Mouse (Mus musculus): Measurements from ENCODE around the gene Rabl3. TPM values are rescaled to one million over a fixed set of nuclear protein-coding genes. Genes with fewer than 3 reads are reported as not detected.

The Rabl3 gene
- total RNA-seq, 1 experiment: 8.3 TPM

DNA sequence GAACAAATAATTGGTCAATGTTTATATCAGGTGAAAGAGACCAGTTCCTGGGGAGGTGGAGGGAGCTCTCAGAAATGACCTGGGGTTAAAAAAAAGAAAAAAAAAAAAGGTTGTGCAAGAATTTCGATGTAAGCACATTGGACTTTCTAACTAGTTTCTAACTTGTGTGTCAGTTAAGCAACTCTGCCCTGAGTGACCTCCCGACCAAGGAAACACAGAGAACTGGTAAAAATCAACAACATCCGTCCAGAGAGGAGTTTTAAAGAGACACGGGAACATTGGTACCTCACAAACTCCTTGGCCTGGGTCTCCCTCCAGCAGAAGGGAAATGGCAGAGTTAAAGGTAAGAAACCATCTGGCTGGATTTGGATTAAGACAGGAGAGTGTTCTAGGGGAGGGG lies 40.3 kb downstream of the Rabl3 start, which contains the start of gene Hgd:
Gene Hgd (plus strand): TSS at position 160 of the 400 bp plus-strand sequence.
- DNase-seq (ENCODE audit: low read depth, low spot score): no peak
- Histone ChIP-seq H3K9ac (ENCODE audit: insufficient read depth, low read depth, low read length, poor library complexity, severe bottlenecking) (no peak within 1 kb of the TSS), H3K4me3 (ENCODE audit: insufficient read depth in 1 of 2, low read depth in 1 of 2, low read length in 2 of 2, poor library complexity in 1 of 2, severe bottlenecking in 1 of 2) (no peak within 1 kb of the TSS), H3K27ac (ENCODE audit: insufficient read depth, low read depth, low read length, poor library complexity, severe bottlenecking) (no peak within 1 kb of the TSS), H3K4me1 (ENCODE audit: control insufficient read depth in 2 of 2, insufficient read depth in 2 of 2, low read length in 2 of 2, poor library complexity in 1 of 2) (no peaks in the 10 kb centered on the region), H3K36me3 (ENCODE audit: control insufficient read depth, insufficient read depth, low read length, poor library complexity, severe bottlenecking) (no peaks in the 10 kb centered on the region), H3K9me3 (ENCODE audit: control insufficient read depth, insufficient read depth, low read depth, low read length) (no peaks in the 10 kb centered on the region)
- in situ Hi-C loops (cut with MboI; ENCODE audit: low sequenced_read_pairs in 2 of 2, unreplicated experiment in 2 of 2): no loop called here
- TF ChIP-seq CHD2 (IDR thresholded peaks at IDR 0.05; ENCODE audit: low read depth, low read length) (no peak), ZNF384 (IDR thresholded peaks at IDR 0.05; ENCODE audit: low read depth, low read length) (no peak), HCFC1 (IDR thresholded peaks at IDR 0.05; ENCODE audit: borderline replicate concordance, insufficient read depth, low read length) (no peak), MAFK (IDR thresholded peaks at IDR 0.05; ENCODE audit: insufficient read depth, low read depth, low read length) (no peak), ZC3H11A (IDR thresholded peaks at IDR 0.05; ENCODE audit: borderline replicate concordance, low read depth, low read length) (no peak)

DNA sequence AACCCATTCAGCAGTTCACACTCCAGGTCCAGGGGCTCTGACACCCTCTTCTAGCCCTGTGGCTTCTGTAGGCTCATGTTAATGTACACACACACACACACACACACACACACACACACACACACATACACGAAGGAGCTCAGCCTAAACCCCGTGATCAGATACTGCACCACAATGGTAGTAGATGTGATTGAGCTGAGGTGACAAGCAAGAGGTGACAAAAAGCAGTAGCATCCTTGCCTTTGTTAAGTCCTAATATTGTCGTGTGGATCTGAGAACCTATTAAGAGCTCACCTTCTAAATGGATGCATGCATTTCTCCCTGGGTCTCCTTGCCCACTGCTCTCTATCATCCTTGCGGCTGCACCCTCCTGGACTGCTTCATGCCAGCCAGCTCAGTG lies 41.0 kb downstream of the Rabl3 start:
- Histone ChIP-seq H3K4me1 (ENCODE audit: control insufficient read depth in 2 of 2, insufficient read depth in 2 of 2, low read length in 2 of 2, poor library complexity in 1 of 2) (no peaks in the 10 kb centered on the region), H3K9ac (ENCODE audit: insufficient read depth, low read depth, low read length, poor library complexity, severe bottlenecking) (no peak overlapping the region), H3K4me3 (ENCODE audit: insufficient read depth in 1 of 2, low read depth in 1 of 2, low read length in 2 of 2, poor library complexity in 1 of 2, severe bottlenecking in 1 of 2) (no peak overlapping the region), H3K27ac (ENCODE audit: insufficient read depth, low read depth, low read length, poor library complexity, severe bottlenecking) (no peak overlapping the region), H3K9me3 (ENCODE audit: control insufficient read depth, insufficient read depth, low read depth, low read length) (no peaks in the 10 kb centered on the region), H3K36me3 (ENCODE audit: control insufficient read depth, insufficient read depth, low read length, poor library complexity, severe bottlenecking) (no peaks in the 10 kb centered on the region)
- in situ Hi-C loops (cut with MboI; ENCODE audit: low sequenced_read_pairs in 2 of 2, unreplicated experiment in 2 of 2): no loop called here
- no peak for DNase-seq (ENCODE audit: low read depth, low spot score)
- TF ChIP-seq HCFC1 (IDR thresholded peaks at IDR 0.05; ENCODE audit: borderline replicate concordance, insufficient read depth, low read length): no peak
- no peak for TF ChIP-seq MAFK (IDR thresholded peaks at IDR 0.05; ENCODE audit: insufficient read depth, low read depth, low read length)
- no peak for TF ChIP-seq ZNF384 (IDR thresholded peaks at IDR 0.05; ENCODE audit: low read depth, low read length)
- no peak for TF ChIP-seq ZC3H11A (IDR thresholded peaks at IDR 0.05; ENCODE audit: borderline replicate concordance, low read depth, low read length)
- TF ChIP-seq CHD2 (IDR thresholded peaks at IDR 0.05; ENCODE audit: low read depth, low read length): no peak

DNA sequence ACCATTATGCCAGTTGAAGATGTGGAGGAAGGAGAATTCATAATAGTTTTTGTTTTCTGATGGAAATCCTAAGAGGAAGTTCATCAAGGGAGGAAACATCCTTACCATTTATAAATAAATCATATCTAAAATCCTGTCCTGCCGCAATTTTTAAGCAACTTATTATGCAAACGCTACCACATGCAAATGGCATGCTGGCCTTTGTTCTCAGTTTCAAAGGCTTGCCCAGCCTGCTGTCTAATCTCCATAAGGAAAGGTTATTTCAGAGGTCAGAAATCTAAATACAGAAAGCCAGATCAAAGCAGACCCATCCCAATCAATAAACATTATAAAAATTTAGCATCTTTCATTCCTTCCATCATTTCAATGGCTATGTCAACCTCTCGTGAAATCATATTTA lies 42.2 kb downstream of the Rabl3 start:
- H3K27ac ChIP-seq (ENCODE audit: insufficient read depth, low read depth, low read length, poor library complexity, severe bottlenecking): no peak overlapping the region
- H3K36me3 ChIP-seq (ENCODE audit: control insufficient read depth, insufficient read depth, low read length, poor library complexity, severe bottlenecking): no peaks in the 10 kb centered on the region
- in situ Hi-C loops (cut with MboI; ENCODE audit: low sequenced_read_pairs in 2 of 2, unreplicated experiment in 2 of 2): no loop called here
- H3K9ac ChIP-seq (ENCODE audit: insufficient read depth, low read depth, low read length, poor library complexity, severe bottlenecking): no peak overlapping the region
- H3K4me1 ChIP-seq (ENCODE audit: control insufficient read depth in 2 of 2, insufficient read depth in 2 of 2, low read length in 2 of 2, poor library complexity in 1 of 2): no peaks in the 10 kb centered on the region
- no peak for DNase-seq (ENCODE audit: low read depth, low spot score)
- no peak overlapping the region for H3K4me3 ChIP-seq (ENCODE audit: insufficient read depth in 1 of 2, low read depth in 1 of 2, low read length in 2 of 2, poor library complexity in 1 of 2, severe bottlenecking in 1 of 2)
- TF ChIP-seq ZNF384 (IDR thresholded peaks at IDR 0.05; ENCODE audit: low read depth, low read length): no peak
- no peak for TF ChIP-seq MAFK (IDR thresholded peaks at IDR 0.05; ENCODE audit: insufficient read depth, low read depth, low read length)
- no peak for TF ChIP-seq CHD2 (IDR thresholded peaks at IDR 0.05; ENCODE audit: low read depth, low read length)
- TF ChIP-seq HCFC1 (IDR thresholded peaks at IDR 0.05; ENCODE audit: borderline replicate concordance, insufficient read depth, low read length): no peak
- TF ChIP-seq ZC3H11A (IDR thresholded peaks at IDR 0.05; ENCODE audit: borderline replicate concordance, low read depth, low read length): no peak
- no peaks in the 10 kb centered on the region for H3K9me3 ChIP-seq (ENCODE audit: control insufficient read depth, insufficient read depth, low read depth, low read length)

DNA sequence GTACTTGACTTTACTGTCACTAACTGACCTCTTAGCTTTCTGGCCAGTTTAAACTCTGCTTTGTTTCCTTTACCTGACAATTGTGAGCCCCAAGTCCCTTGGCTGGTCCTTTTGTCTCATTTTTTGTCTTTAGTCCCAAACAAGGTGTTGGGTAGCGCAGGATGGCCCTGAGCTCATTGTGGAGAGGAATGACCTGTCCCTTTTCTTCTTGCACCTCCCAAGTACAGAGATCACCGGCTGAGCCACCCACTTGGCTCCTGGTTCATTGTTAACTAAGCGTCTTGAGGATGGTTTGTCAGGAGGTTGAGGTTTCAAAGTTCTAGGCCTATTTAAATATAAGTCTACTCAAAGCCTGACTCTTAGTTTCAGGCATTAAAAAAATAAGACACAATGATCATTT lies 43.6 kb downstream of the Rabl3 start:
- no peaks in the 10 kb centered on the region for H3K36me3 ChIP-seq (ENCODE audit: control insufficient read depth, insufficient read depth, low read length, poor library complexity, severe bottlenecking)
- no peak overlapping the region for H3K9ac ChIP-seq (ENCODE audit: insufficient read depth, low read depth, low read length, poor library complexity, severe bottlenecking)
- in situ Hi-C loops (cut with MboI; ENCODE audit: low sequenced_read_pairs in 2 of 2, unreplicated experiment in 2 of 2): no loop called here
- H3K4me3 ChIP-seq (ENCODE audit: insufficient read depth in 1 of 2, low read depth in 1 of 2, low read length in 2 of 2, poor library complexity in 1 of 2, severe bottlenecking in 1 of 2): no peak overlapping the region
- no peaks in the 10 kb centered on the region for H3K4me1 ChIP-seq (ENCODE audit: control insufficient read depth in 2 of 2, insufficient read depth in 2 of 2, low read length in 2 of 2, poor library complexity in 1 of 2)
- no peak for DNase-seq (ENCODE audit: low read depth, low spot score)
- TF ChIP-seq CHD2 (IDR thresholded peaks at IDR 0.05; ENCODE audit: low read depth, low read length) (no peak), MAFK (IDR thresholded peaks at IDR 0.05; ENCODE audit: insufficient read depth, low read depth, low read length) (no peak), ZC3H11A (IDR thresholded peaks at IDR 0.05; ENCODE audit: borderline replicate concordance, low read depth, low read length) (no peak), ZNF384 (IDR thresholded peaks at IDR 0.05; ENCODE audit: low read depth, low read length) (no peak), HCFC1 (IDR thresholded peaks at IDR 0.05; ENCODE audit: borderline replicate concordance, insufficient read depth, low read length) (no peak)
- no peak overlapping the region for H3K27ac ChIP-seq (ENCODE audit: insufficient read depth, low read depth, low read length, poor library complexity, severe bottlenecking)
- no peaks in the 10 kb centered on the region for H3K9me3 ChIP-seq (ENCODE audit: control insufficient read depth, insufficient read depth, low read depth, low read length)

DNA sequence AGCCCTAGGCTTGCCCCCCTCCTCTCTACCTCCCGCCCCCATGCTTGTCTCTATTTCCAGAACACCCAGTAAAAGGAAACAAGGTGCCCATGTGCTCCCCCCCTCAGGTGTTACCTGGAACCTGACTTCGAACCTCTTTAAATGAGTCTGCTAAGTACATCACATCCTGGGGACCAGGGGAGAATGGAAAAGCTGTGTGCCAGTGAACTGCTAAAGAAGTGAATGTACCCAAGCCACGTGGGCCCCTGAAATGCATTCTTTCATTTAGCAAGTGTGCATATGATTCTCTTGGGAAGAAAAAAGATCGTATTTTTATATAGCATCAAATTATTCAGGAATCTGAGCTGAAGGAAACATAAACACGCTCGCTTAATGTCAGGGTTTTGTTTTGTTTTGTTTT lies 44.1 kb downstream of the Rabl3 start:
- Histone ChIP-seq H3K27ac (ENCODE audit: insufficient read depth, low read depth, low read length, poor library complexity, severe bottlenecking) (no peak overlapping the region), H3K36me3 (ENCODE audit: control insufficient read depth, insufficient read depth, low read length, poor library complexity, severe bottlenecking) (no peaks in the 10 kb centered on the region), H3K9ac (ENCODE audit: insufficient read depth, low read depth, low read length, poor library complexity, severe bottlenecking) (no peak overlapping the region), H3K9me3 (ENCODE audit: control insufficient read depth, insufficient read depth, low read depth, low read length) (no peaks in the 10 kb centered on the region), H3K4me3 (ENCODE audit: insufficient read depth in 1 of 2, low read depth in 1 of 2, low read length in 2 of 2, poor library complexity in 1 of 2, severe bottlenecking in 1 of 2) (peak overlapping the region in 1 of 2 experiments; percentile 33; a peak in 1 of 4 replicates), H3K4me1 (ENCODE audit: control insufficient read depth in 2 of 2, insufficient read depth in 2 of 2, low read length in 2 of 2, poor library complexity in 1 of 2) (no peaks in the 10 kb centered on the region)
- in situ Hi-C loops (cut with MboI; ENCODE audit: low sequenced_read_pairs in 2 of 2, unreplicated experiment in 2 of 2): no loop called here
- DNase-seq (ENCODE audit: low read depth, low spot score): no peak
- TF ChIP-seq HCFC1 (IDR thresholded peaks at IDR 0.05; ENCODE audit: borderline replicate concordance, insufficient read depth, low read length) (no peak), MAFK (IDR thresholded peaks at IDR 0.05; ENCODE audit: insufficient read depth, low read depth, low read length) (no peak), ZNF384 (IDR thresholded peaks at IDR 0.05; ENCODE audit: low read depth, low read length) (no peak), ZC3H11A (IDR thresholded peaks at IDR 0.05; ENCODE audit: borderline replicate concordance, low read depth, low read length) (no peak), CHD2 (IDR thresholded peaks at IDR 0.05; ENCODE audit: low read depth, low read length) (no peak)

Measured in ES-E14 (cell line).